Mouse (Mus musculus): ENCODE measurements around the gene Tmod4. TPM values are rescaled to one million over a fixed set of nuclear protein-coding genes. Genes with fewer than 3 reads are reported as not detected.

Gene Tmod4
- polyA plus RNA-seq, 1 experiment from 2014 or later = 0.55 TPM

DNA sequence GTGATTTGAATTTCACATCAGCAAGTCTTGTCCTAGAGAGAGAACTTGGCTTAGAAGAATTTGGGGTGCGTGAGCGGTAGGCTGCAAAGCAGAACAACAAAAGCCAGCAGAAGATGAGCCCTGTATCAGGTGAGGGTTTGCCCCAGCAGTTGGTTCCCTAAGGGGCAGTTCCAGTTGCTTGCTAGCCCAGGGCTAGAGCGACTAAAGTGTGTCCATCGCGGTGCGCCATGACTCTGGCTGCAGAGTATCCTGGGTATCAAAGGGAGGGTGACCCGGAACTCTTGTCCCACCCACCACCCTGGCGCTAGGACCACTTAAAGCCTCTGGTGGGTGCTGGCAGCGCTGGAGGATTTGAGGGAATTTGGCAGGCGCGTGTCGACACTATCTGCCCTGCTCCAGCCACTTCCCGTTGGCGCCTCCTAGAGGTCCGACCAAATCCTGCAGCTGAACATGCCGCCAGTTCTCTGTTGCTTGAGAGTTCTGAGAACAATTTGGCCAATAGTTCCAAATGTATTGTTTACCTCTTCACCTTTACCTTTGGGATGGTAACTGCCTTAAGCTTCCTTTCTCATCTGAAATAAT, 49.8 kb downstream of the Tmod4 start:
- Histone ChIP-seq H3K4me1 (ENCODE audit: control insufficient read depth, insufficient read depth, low read length) (peaks cover 7% of the 10 kb centered on the region; the same call in 1 of the 2 replicates), H3K27me3 (replicated peaks; ENCODE audit: control insufficient read depth, insufficient read depth, low read length) (peaks cover 42% of the 10 kb centered on the region), H3K27ac (ENCODE audit: low read depth, low read length) (no peak overlapping the region), H3K4me3 (ENCODE audit: low read depth, low read length) (no peak overlapping the region), H3K4me2 (ENCODE audit: low read length) (peak overlapping the region; percentile 42), H3K36me3 (ENCODE audit: control insufficient read depth, insufficient read depth, low read length) (peaks cover 49% of the 10 kb centered on the region), H3K9me3 (replicated peaks; ENCODE audit: control insufficient read depth, low read length) (no peaks in the 10 kb centered on the region), H3K9ac (ENCODE audit: low read length) (no peak overlapping the region)
- 4% methylated on average over 16 of the region's 16 CpGs for WGBS
- DNase-seq (ENCODE audit: low spot score) (peak; percentile 85), ATAC-seq (peak; percentile 67)

DNA sequence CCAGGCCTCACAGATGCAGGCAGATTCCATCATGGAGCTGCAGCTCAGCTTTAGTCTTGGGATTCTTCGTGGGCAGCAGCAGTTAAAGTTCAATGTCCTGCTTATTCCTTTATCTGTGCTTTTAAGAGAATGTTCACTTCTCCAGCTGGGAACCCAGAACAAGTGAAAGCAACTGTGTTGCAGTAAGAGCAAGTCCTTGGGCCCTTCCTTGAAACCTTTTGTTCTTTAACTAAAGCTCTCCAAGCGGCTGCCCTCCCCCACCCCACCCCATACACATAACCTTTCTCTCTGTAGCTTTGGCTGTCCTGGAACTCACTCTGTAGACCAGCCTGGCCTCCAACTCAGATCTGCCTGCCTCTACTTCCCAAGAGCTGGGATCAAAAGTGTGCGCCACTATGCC, 52.2 kb downstream of the Tmod4 start:
- 61% methylated on average over 3 of the region's 3 CpGs for WGBS
- Histone ChIP-seq H3K9me3 (replicated peaks; ENCODE audit: control insufficient read depth, low read length) (no peaks in the 10 kb centered on the region), H3K4me1 (ENCODE audit: control insufficient read depth, insufficient read depth, low read length) (peaks cover 7% of the 10 kb centered on the region; the same call in 1 of the 2 replicates), H3K4me2 (ENCODE audit: low read length) (no peak overlapping the region), H3K27ac (ENCODE audit: low read depth, low read length) (no peak overlapping the region), H3K9ac (ENCODE audit: low read length) (no peak overlapping the region), H3K4me3 (ENCODE audit: low read depth, low read length) (no peak overlapping the region), H3K27me3 (replicated peaks; ENCODE audit: control insufficient read depth, insufficient read depth, low read length) (peaks cover 25% of the 10 kb centered on the region), H3K36me3 (ENCODE audit: control insufficient read depth, insufficient read depth, low read length) (peaks cover 25% of the 10 kb centered on the region)
- ATAC-seq (no peak), DNase-seq (ENCODE audit: low spot score) (no peak)

DNA sequence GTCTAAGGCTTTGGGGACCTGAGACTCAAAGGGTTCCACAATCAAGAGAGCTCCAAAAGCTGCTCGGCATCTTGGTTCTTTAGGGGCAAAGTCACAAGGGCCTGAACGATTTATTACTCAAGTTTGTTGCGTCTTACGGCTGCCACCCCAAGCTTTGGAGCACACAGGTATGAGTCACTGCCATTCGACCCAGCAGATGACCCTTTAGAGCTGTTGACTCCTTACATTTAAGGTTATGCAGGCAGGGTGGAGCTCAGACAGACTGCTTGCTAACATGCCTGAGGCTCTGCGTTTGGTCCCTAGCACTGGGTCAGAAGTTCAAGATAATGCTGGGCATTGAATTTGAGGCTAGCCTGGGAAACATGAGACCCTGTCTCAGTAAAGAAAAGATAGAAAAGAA, 53.3 kb downstream of the Tmod4 start:
- peaks cover 14% of the 10 kb centered on the region for H3K36me3 ChIP-seq (ENCODE audit: control insufficient read depth, insufficient read depth, low read length)
- H3K9ac ChIP-seq (ENCODE audit: low read length) = no peak overlapping the region
- ATAC-seq = no peak
- no peak overlapping the region for H3K27ac ChIP-seq (ENCODE audit: low read depth, low read length)
- H3K4me3 ChIP-seq (ENCODE audit: low read depth, low read length) = no peak overlapping the region
- H3K4me1 ChIP-seq (ENCODE audit: control insufficient read depth, insufficient read depth, low read length) = peaks cover 7% of the 10 kb centered on the region; the same call in 1 of the 2 replicates
- WGBS = 84% methylated on average over 6 of the region's 6 CpGs
- H3K4me2 ChIP-seq (ENCODE audit: low read length) = no peak overlapping the region
- no peaks in the 10 kb centered on the region for H3K9me3 ChIP-seq (replicated peaks; ENCODE audit: control insufficient read depth, low read length)
- no peak for DNase-seq (ENCODE audit: low spot score)
- peaks cover 14% of the 10 kb centered on the region for H3K27me3 ChIP-seq (replicated peaks; ENCODE audit: control insufficient read depth, insufficient read depth, low read length)

Small RNA genes lying within 50 kb of the gene (microRNA-seq; reads per million reads assigned to microRNA genes)
- not detected for gene Mir8099-1

Other genes with a start within 250 kb of the Tmod4 start
- gene Psmb4, start 237.5 kb upstream of the Tmod4 start, polyA plus RNA-seq (2014; fragmentation: Nextera tagmentation; extraction: Ambion mirVana) = 438 and 518 TPM in 2 replicates
- gene Selenbp1, start 191.4 kb upstream of the Tmod4 start, polyA plus RNA-seq (2014; fragmentation: Nextera tagmentation; extraction: Ambion mirVana) = 10.0 TPM in 2 replicates
- gene Rfx5, start 170.4 kb upstream of the Tmod4 start, polyA plus RNA-seq (2014; fragmentation: Nextera tagmentation; extraction: Ambion mirVana) = 5.6 and 5.9 TPM in 2 replicates
- gene Pi4kb, start 149.7 kb upstream of the Tmod4 start, polyA plus RNA-seq (2014; fragmentation: Nextera tagmentation; extraction: Ambion mirVana) = 28.8 and 31.0 TPM in 2 replicates
- 16.4 and 21.8 TPM in 2 replicates for gene Zfp687, start 109.0 kb upstream of the Tmod4 start, polyA plus RNA-seq (2014; fragmentation: Nextera tagmentation; extraction: Ambion mirVana)
- 293 and 334 TPM in 2 replicates for gene Psmd4, start 81.9 kb upstream of the Tmod4 start, polyA plus RNA-seq (2014; fragmentation: Nextera tagmentation; extraction: Ambion mirVana)
- gene Pip5k1a, start 17.5 kb upstream of the Tmod4 start, polyA plus RNA-seq (2014; fragmentation: Nextera tagmentation; extraction: Ambion mirVana) = 14.2 and 16.4 TPM in 2 replicates
- 225 and 235 TPM in 2 replicates for gene Vps72, start 13.5 kb upstream of the Tmod4 start, polyA plus RNA-seq (2014; fragmentation: Nextera tagmentation; extraction: Ambion mirVana)
- gene Scnm1, start 9.5 kb downstream of the Tmod4 start, polyA plus RNA-seq (2014; fragmentation: Nextera tagmentation; extraction: Ambion mirVana) = 99.6 and 107 TPM in 2 replicates
- 31.4 and 31.8 TPM in 2 replicates for gene Lysmd1, start 9.6 kb downstream of the Tmod4 start, polyA plus RNA-seq (2014; fragmentation: Nextera tagmentation; extraction: Ambion mirVana)
- gene Tnfaip8l2, start 17.9 kb downstream of the Tmod4 start, polyA plus RNA-seq (2014; fragmentation: Nextera tagmentation; extraction: Ambion mirVana) = 2.6 and 2.9 TPM in 2 replicates
- 22.8 and 25.2 TPM in 2 replicates for gene Sema6c, start 36.0 kb downstream of the Tmod4 start, polyA plus RNA-seq (2014; fragmentation: Nextera tagmentation; extraction: Ambion mirVana)
- gene Gabpb2, start 93.4 kb downstream of the Tmod4 start, polyA plus RNA-seq (2014; fragmentation: Nextera tagmentation; extraction: Ambion mirVana) = 4.0 and 4.3 TPM in 2 replicates
- gene Cdc42se1, start 104.3 kb downstream of the Tmod4 start, polyA plus RNA-seq (2014; fragmentation: Nextera tagmentation; extraction: Ambion mirVana) = 99.4 and 99.7 TPM in 2 replicates
- gene Mllt11, start 107.7 kb downstream of the Tmod4 start, polyA plus RNA-seq (2014; fragmentation: Nextera tagmentation; extraction: Ambion mirVana) = 444 and 548 TPM in 2 replicates
- 0.17 TPM in 1 of 2 replicates, not detected in the other for gene Gm128, start 117.1 kb downstream of the Tmod4 start, polyA plus RNA-seq (2014; fragmentation: Nextera tagmentation; extraction: Ambion mirVana)
- gene Bnipl, start 126.7 kb downstream of the Tmod4 start, polyA plus RNA-seq (2014; fragmentation: Nextera tagmentation; extraction: Ambion mirVana) = not detected in 2 replicates
- 48.6 and 50.7 TPM in 2 replicates for gene Mindy1, start 156.9 kb downstream of the Tmod4 start, polyA plus RNA-seq (2014; fragmentation: Nextera tagmentation; extraction: Ambion mirVana)
- gene Prune1, start 157.6 kb downstream of the Tmod4 start, polyA plus RNA-seq (2014; fragmentation: Nextera tagmentation; extraction: Ambion mirVana) = 40.7 and 42.7 TPM in 2 replicates
- gene Anxa9, start 182.7 kb downstream of the Tmod4 start, polyA plus RNA-seq (2014; fragmentation: Nextera tagmentation; extraction: Ambion mirVana) = 0.27 and 0.64 TPM in 2 replicates
- gene Cers2, start 190.3 kb downstream of the Tmod4 start, polyA plus RNA-seq (2014; fragmentation: Nextera tagmentation; extraction: Ambion mirVana) = 75.8 and 91.8 TPM in 2 replicates
- gene Setdb1, start 232.7 kb downstream of the Tmod4 start, polyA plus RNA-seq (2014; fragmentation: Nextera tagmentation; extraction: Ambion mirVana) = 42.2 and 48.9 TPM in 2 replicates

Data from forebrain, embryonic 14.5 days (tissue).